Mouse (Mus musculus): ENCODE results near the gene Shisa5.

GRCm38 (mm10) chr9:109098366-109098765 lies 60.0 kb downstream of the Shisa5 start:
- TF ChIP-seq POLR2A (IDR thresholded peaks at IDR 0.05; ENCODE audit: low read depth, low read length) (no peak), CTCF (IDR thresholded peaks at IDR 0.05; ENCODE audit: extremely low read depth, insufficient read length, insufficient replicate concordance, low read depth, low read length) (no peak)
